Mouse (Mus musculus) ovary, postnatal 36 days (tissue): ENCODE measurements at regions not wholly inside any gene's neighbourhood (a gene's known extent, or its start where the extent isn't known, plus 50 kb on each side); places are given as distances from the start of the nearest gene placed in this dataset.

Source experiments
- DNase-seq: peaks from one replicate; pipeline ENCODE4 v3.0.0; 2022; ENCODE audit warnings: low spot score, mixed read lengths

DNA sequence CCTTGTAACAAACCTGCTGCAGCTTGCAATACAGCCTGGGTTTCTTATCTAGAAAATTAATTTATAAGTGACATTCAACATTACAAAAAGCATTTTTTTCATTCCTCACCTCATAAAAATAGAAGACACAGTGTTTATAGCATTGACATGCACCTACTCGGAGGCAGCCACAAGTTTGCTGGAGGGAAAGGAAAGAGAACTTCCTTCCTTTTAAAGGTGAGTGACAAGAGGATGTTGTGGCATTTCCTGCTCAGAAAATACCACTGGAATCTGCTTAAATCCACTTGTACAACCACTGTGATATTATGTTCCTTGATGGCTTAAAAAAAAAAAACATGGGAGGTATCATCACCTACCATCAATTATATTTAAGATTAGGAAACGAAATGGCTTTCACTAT lies 1222.2 kb upstream of the Flrt2 start:
- DNase-seq, result no peak

DNA sequence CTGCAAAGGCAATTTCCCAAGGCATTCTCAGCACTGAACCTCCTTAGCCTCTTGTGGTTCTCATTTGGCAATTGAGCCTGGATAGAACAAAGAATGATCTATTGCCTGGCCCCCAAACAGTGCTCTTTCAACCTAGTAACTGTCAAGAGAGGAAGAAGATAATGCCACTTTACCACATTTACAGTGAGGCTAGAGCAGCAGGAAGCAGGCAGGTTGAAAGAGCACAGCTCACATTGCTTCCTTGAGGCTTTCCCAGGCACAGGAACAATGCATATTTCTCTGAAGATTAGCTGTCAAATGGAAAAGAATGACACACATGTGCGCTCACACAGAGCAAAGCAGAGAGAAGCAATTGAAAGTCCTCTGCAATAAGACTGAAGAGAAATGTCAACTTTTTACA lies 1221.0 kb upstream of the Flrt2 start:
- no peak for DNase-seq

DNA sequence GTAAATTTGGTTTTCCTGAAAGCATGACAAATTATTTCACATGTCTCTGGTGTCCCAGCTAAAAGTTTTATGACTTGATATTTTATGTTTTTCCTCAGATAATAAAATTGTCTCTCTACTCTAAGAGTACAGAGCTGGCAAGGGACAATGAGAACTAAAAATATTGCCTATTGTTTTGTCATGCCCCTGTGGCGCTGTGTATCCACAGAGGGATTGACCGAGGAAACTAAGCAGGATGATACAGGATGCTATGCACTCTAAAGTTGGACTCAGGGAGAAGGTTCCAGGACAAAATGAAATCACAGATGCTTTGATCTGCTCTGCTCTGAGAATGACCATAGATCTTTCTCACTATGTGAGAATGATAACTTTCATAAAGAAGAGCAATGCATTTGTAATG lies 1203.3 kb upstream of the Flrt2 start:
- DNase-seq, result no peak

- DNase-seq, result no peak
Observed at GRCm38 (mm10) chr12:94508099-94508498, 1183.9 kb upstream of the Flrt2 start.

GRCm38 (mm10) chr12:94509855-94510254 lies 1182.2 kb upstream of the Flrt2 start:
- DNase-seq, result peak; percentile 8

- no peak for DNase-seq
Observed at GRCm38 (mm10) chr12:94544706-94545105, 1147.3 kb upstream of the Flrt2 start.

GRCm38 (mm10) chr12:94560374-94561194 lies 1131.4 kb upstream of the Flrt2 start:
- no peak for DNase-seq

DNA sequence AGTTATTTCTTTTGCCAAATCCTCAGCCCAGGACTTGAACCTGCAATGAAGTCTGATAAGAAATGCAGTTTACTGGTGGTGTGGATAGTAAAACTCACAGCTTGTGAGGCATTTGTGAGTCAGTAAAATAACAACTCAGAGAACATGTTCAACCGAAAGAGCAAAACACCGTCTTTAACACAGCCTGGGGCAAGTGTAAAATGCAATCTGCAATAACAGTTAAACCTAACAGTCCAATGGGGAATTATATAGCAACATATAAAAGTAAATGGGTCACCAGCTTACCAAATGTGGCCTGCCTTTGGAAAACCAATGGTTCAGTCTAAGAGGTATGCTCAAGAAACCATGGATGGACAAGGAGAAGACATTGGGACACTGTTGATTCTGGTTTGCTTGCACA lies 1117.0 kb upstream of the Flrt2 start:
- DNase-seq, result no peak

GRCm38 (mm10) chr12:94580345-94580744 lies 1111.7 kb upstream of the Flrt2 start:
- DNase-seq, result no peak

DNA sequence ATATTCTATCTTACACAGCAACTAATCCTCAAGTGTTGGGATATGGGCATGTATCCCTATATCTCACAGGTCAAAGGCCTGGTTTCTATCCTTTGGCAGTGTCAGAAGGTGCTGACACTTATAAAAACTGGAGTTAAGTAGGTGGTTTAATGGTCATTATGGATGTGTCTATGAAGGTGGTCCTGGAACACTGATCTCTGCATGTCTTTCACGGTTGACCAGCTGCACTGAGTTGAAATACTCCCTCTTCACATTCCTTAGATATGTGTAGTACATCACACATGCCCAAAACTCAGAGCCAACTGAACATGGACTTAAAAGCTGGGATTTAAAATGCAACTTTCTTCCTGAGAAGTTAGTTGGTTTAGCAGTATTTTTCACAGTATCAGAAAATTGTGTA lies 1107.7 kb upstream of the Flrt2 start:
- DNase-seq, result no peak

- DNase-seq, result no peak
Observed at GRCm38 (mm10) chr12:94587031-94587430, 1105.0 kb upstream of the Flrt2 start.

DNA sequence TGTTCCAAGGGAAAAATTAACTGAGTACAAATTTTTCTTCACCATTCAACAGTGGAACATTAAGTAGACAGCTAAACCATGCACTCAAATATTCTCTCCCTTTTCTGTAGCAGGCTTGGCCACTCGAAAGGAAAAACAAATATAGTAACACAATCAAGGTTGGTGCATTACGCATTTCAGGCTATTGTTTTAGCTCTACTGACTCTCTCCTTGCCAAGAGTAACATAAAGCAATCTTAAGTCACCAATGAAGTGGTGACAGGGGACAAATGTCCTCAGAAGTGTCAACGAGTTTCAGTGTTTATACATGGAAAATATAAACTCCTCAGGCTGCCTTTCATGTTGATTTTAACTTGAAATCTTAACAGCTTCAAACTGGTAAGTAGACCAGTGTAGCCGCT lies 1103.4 kb upstream of the Flrt2 start:
- DNase-seq, result no peak

DNA sequence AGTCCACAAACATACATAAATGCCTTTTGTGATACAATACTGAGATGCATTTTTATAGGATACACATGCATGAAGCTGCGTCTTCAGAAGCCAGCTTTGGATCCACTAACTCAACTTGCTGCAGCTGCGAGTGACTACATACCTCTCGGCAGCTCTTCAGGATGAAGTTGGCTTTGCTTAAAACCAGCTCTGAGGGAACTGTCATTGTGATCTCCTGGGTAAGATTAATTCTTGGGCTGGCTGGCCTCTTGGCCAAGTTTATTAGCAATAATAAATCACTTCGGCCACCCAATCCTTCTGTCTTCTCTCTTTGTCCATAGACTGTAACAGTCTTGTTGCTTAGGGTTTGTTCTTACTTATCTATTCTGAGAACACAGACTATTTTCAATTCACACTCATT lies 1103.0 kb upstream of the Flrt2 start:
- no peak for DNase-seq

DNA sequence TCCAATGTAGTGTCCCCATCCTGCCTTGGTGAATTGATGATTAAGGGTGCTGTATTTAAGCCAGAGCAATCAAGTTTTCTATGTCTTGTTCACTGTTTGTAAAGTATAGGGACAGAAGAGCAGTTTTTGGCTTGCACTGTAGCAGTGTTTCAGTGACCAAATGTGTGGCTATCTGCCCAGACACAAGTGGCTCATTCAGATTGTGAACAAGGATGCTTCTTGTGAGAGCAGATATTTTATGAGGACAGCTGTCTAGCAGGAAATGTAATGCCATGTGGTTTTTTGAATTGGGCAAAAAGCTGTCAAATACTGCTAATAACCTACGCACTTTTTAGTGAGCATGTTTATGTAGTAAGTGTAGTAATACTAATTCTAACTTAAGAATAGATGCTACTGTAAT lies 1086.5 kb upstream of the Flrt2 start:
- no peak for DNase-seq

DNA sequence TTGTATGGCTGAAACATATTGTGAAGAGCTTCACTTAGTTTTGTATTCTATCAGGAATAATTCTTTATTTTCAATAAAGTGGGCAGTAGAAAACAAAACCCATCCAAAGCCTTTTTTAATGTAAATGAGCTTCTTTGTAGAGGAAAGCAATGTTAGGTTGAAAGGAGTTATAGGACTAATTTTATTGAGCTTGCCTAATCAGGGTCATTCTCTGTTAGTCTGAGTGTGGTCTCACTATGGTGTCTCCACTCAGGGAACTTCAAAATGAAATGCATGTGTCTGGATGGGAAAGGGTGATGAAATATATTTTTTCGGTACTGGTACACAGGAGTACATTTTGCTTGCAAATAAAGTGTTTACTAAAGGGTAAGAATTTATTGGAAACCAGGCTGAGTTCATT lies 1055.5 kb upstream of the Flrt2 start:
- no peak for DNase-seq

DNA sequence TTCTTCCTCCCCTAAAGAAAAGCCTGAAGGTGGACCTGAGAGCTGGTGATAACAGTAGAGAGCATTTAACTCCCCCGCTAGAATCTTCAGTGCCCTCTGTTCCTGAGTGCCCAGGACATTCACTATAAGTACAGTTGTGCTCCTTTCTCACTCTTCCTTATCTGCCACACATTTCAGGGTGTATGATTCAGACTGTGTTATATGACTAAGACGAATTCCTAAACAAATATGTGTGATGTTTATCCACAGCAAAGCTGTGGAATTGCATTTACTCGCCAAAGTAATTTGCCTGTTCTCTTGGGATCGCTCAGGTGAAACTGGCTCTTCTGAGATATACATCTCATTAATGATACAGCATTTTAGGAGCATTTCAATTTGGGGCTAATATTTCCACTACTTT lies 1051.9 kb upstream of the Flrt2 start:
- no peak for DNase-seq

DNA sequence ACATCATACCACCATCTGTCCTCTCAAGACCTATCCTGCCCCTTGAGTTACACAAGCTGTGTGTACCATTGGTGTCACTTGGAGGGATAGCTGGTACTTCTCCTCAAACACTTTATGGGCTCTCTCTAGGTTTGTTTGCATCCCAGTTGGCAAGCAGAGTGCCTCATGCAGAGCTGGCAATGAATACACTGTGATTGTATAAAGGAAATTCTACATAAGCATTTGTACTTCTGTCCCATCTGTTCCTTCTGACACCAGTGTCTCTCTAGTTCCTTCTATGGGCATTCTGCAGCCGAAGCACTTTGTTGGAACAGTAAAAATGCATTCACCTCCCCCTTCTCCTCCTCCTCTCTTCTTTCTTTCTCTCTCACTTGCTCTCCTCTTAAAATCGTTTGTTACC lies 1046.7 kb upstream of the Flrt2 start:
- DNase-seq, result no peak

DNA sequence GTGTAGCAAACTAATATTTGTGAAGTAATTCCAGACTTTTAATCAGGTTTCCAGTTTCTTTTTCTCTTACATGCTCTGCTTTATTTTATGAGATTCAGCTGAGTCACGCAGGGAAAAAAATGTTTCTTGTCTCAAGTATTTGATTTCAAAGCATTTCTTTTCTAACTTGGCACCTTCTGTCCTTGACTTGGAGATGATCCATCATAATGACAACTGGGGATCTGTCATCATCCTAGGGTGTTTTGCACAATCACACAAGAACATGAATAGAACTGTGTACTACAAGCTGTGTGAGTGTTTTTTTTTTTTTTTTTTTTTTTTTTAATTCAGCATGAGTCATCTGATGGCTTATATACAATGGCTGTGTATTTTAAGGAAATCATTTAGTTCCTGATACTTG lies 1022.0 kb upstream of the Flrt2 start:
- no peak for DNase-seq

DNA sequence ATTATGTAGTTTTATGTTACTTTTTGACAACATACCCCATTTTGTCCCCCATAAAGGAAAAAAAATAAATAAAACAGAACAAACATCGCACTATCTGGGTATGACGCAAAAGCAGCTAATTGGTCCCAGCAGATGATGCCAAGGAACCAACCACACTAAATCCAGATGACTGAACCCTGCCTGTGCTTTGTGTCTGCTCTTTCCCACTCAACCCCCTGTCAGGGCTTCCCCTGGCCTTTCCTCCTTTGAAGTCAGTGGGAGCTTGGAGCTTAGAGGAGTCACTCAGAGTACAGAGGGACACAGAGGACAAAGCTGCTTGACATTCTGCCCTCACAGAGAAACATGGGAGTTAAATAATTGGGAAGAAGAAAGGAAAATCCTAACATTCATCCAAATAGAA lies 1017.1 kb upstream of the Flrt2 start:
- no peak for DNase-seq

DNA sequence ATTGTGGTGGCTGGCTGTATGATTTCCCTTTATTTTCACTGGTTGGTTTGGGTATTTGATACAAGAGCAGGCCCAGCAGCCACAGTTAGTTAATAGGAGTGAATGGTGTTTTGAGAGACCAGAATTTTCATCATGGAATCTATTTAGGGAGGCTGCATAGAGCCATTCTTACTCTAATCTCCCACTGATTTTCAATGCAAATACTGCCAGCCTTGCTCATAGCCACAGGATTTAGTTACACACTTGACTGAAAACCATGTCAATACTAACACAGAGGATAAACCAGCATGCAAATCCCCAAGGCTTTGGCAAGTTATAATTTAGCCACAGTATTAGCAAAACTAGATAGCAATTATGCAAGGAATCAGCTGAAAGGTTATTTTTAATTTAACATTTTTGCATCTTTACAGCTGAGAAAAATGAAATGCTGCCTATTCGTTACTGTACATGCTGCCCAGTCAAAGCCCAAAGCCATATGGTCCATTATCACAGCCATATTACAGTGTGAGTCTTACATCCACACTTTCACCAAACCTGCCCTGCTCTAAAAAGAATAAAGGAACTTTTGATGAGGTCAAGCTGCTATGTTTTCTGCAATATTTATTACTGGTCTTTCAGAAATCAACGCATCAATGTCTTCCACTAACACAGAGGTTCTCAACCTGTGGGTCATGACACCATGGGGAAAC lies 1000.5 kb upstream of the Flrt2 start:
- no peak for DNase-seq

- no peak for DNase-seq
Observed at GRCm38 (mm10) chr12:94731391-94731790, 960.6 kb upstream of the Flrt2 start.

DNA sequence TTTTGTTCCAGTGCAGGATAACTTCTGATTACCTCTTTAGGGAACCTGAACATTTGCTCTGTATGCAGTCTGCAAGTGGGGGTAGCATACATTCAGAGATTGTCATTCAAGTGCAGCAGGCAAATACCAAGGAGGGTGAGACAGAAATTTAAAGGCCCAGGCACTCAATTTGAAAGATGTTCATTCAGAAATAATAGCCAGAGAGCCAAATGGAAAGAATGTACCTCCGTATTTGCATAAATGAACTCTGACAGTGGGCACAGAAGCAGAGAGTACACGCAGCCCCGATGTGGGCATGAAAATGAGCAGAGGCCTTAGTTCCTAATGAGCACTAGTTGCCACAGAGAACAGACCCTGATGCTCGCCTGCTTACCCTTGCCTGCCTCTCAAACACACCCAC lies 958.8 kb upstream of the Flrt2 start:
- no peak for DNase-seq

GRCm38 (mm10) chr12:94737263-94737662 lies 954.8 kb upstream of the Flrt2 start:
- DNase-seq, result no peak
